Comparison of ENCODE assay signal across 28 mouse cellular contexts in genomic region chr10:39865509-39865908, GRCm38 (mm10). TPM values are rescaled to one million over a fixed set of nuclear protein-coding genes. Genes with fewer than 3 reads are reported as not detected.
"Had no signal": no experiment of that assay in that cellular context is flagged by ENCODE, and none has a peak within 500 bp of the region (broad histone marks: within the 10 kb centered on the region; RNA-seq: fewer than 3 reads in every experiment).

No protein-coding gene starts in this region.

- H3K9ac ChIP-seq: embryonic facial prominence, embryonic 12.5 days; embryonic facial prominence, embryonic 13.5 days; embryonic facial prominence, embryonic 15.5 days; forebrain, embryonic 12.5 days; forebrain, embryonic 13.5 days; forebrain, embryonic 15.5 days; forebrain, postnatal 0 days had no signal

- H3K27ac ChIP-seq: embryonic facial prominence, embryonic 10.5 days; embryonic facial prominence, embryonic 12.5 days; embryonic facial prominence, embryonic 13.5 days; embryonic facial prominence, embryonic 15.5 days; forebrain, embryonic 10.5 days; forebrain, embryonic 12.5 days; forebrain, embryonic 13.5 days; forebrain, embryonic 15.5 days; gastrocnemius, adult 2 months; heart, adult 2 months had no signal

- H3K4me1 ChIP-seq: embryonic facial prominence, embryonic 10.5 days; embryonic facial prominence, embryonic 12.5 days; embryonic facial prominence, embryonic 13.5 days; embryonic facial prominence, embryonic 15.5 days; forebrain, embryonic 10.5 days; forebrain, embryonic 12.5 days; forebrain, embryonic 13.5 days; forebrain, embryonic 15.5 days had no signal

- H3K4me2 ChIP-seq: embryonic facial prominence, embryonic 12.5 days; embryonic facial prominence, embryonic 13.5 days; embryonic facial prominence, embryonic 15.5 days; forebrain, embryonic 12.5 days; forebrain, embryonic 13.5 days; forebrain, embryonic 15.5 days had no signal

- ATAC-seq: forebrain, embryonic 13.5 days; forebrain, embryonic 14.5 days; forebrain, embryonic 15.5 days; forebrain, embryonic 16.5 days; forebrain, postnatal 0 days had no signal

- H3K27me3 ChIP-seq: embryonic facial prominence, embryonic 12.5 days; embryonic facial prominence, embryonic 13.5 days; embryonic facial prominence, embryonic 15.5 days; forebrain, embryonic 12.5 days; forebrain, embryonic 13.5 days; forebrain, embryonic 15.5 days had no signal

- DNase-seq: cerebellum, adult 8-10 months; cerebellum, adult 9-10 months; cerebellum, adult 9-11 months; cerebellum, postnatal 10 days; cerebellum, postnatal 14 days; cerebellum, postnatal 25 days; cerebellum, postnatal 36 days; embryo, embryonic 11 days; forebrain, postnatal 0 days; gastrocnemius, adult 2 months; gastrocnemius, postnatal 10 days; gastrocnemius, postnatal 14 days; gastrocnemius, postnatal 25 days; gastrocnemius, postnatal 36 days; heart, adult 11 months; heart, adult 18-20 months; heart, adult 2 months had no signal

- H3K9me3 ChIP-seq: embryonic facial prominence, embryonic 10.5 days; embryonic facial prominence, embryonic 12.5 days; embryonic facial prominence, embryonic 13.5 days; embryonic facial prominence, embryonic 15.5 days; forebrain, embryonic 10.5 days; forebrain, embryonic 12.5 days; forebrain, embryonic 13.5 days; forebrain, embryonic 15.5 days had no signal

- H3K4me3 ChIP-seq: embryonic facial prominence, embryonic 10.5 days; embryonic facial prominence, embryonic 12.5 days; embryonic facial prominence, embryonic 13.5 days; embryonic facial prominence, embryonic 15.5 days; erythroblast, embryonic 14.5 days; forebrain, embryonic 10.5 days; forebrain, embryonic 12.5 days; forebrain, embryonic 13.5 days; forebrain, embryonic 15.5 days; gastrocnemius, adult 2 months; heart, adult 2 months had no signal

RNA-seq across cellular contexts. Expression of gene Mfsd4b4, which starts 33.5 kb away (rescaled TPM):
- polyA plus RNA-seq: erythroblast, embryonic 14.5 days had no signal
